Mouse (Mus musculus): ENCODE data around the gene Rpl31. TPM values are rescaled to one million over a fixed set of nuclear protein-coding genes. Genes with fewer than 3 reads are reported as not detected.

The Rpl31 gene
- polyA plus RNA-seq, 1 experiment from 2014 or later = 432 TPM

- H3K27ac ChIP-seq = no peak overlapping the region
- 79% methylated on average over 19 of the region's 19 CpGs for WGBS
- H3K36me3 ChIP-seq = no peaks in the 10 kb centered on the region
- H3K4me1 ChIP-seq = peaks cover 3% of the 10 kb centered on the region; the same call in 1 of the 2 replicates
- no peak overlapping the region for H3K4me2 ChIP-seq (replicated peaks)
- no peak overlapping the region for H3K9ac ChIP-seq
- no peaks in the 10 kb centered on the region for H3K27me3 ChIP-seq
- H3K4me3 ChIP-seq = no peak overlapping the region
- peaks cover 3% of the 10 kb centered on the region; the same call in 1 of the 2 replicates for H3K9me3 ChIP-seq (replicated peaks)
- ATAC-seq (ENCODE audit: low FRiP score) = no peak
These were observed 42.6 kb downstream of the Rpl31 start for GRCm38 (mm10) chr1:39410085-39410821.

- Histone ChIP-seq H3K9ac (no peak overlapping the region), H3K4me3 (no peak overlapping the region), H3K9me3 (replicated peaks) (peaks cover 3% of the 10 kb centered on the region; the same call in 1 of the 2 replicates), H3K4me1 (peaks cover 5% of the 10 kb centered on the region), H3K27ac (no peak overlapping the region), H3K4me2 (replicated peaks) (no peak overlapping the region), H3K36me3 (no peaks in the 10 kb centered on the region), H3K27me3 (no peaks in the 10 kb centered on the region)
- ATAC-seq (ENCODE audit: low FRiP score) = no peak
- 41% methylated on average over 12 of the region's 12 CpGs for whole genome bisulfite sequencing
These were observed 50.2 kb downstream of the Rpl31 start for GRCm38 (mm10) chr1:39417817-39418216.

GRCm38 (mm10) chr1:39418852-39419251 is 51.2 kb downstream of the Rpl31 start:
- Histone ChIP-seq H3K27me3 (no peaks in the 10 kb centered on the region), H3K27ac (no peak overlapping the region), H3K4me1 (peaks cover 5% of the 10 kb centered on the region), H3K9me3 (replicated peaks) (peaks cover 3% of the 10 kb centered on the region; the same call in 1 of the 2 replicates), H3K36me3 (no peaks in the 10 kb centered on the region), H3K9ac (no peak overlapping the region), H3K4me2 (replicated peaks) (no peak overlapping the region), H3K4me3 (no peak overlapping the region)
- 83% methylated on average over 9 of the region's 9 CpGs for WGBS
- no peak for ATAC-seq (ENCODE audit: low FRiP score)

- H3K27me3 ChIP-seq = no peaks in the 10 kb centered on the region
- no peak overlapping the region for H3K27ac ChIP-seq
- peaks cover 5% of the 10 kb centered on the region for H3K4me1 ChIP-seq
- H3K9ac ChIP-seq = no peak overlapping the region
- ATAC-seq (ENCODE audit: low FRiP score) = no peak
- no peaks in the 10 kb centered on the region for H3K9me3 ChIP-seq (replicated peaks)
- H3K4me2 ChIP-seq (replicated peaks) = no peak overlapping the region
- no peak overlapping the region for H3K4me3 ChIP-seq
- 93% methylated on average over 6 of the region's 6 CpGs for WGBS
- no peaks in the 10 kb centered on the region for H3K36me3 ChIP-seq
These were observed 53.3 kb downstream of the Rpl31 start for GRCm38 (mm10) chr1:39420987-39421386.

Other genes with a start within 250 kb of the Rpl31 start
- gene Npas2, start 174.1 kb upstream of the Rpl31 start, polyA plus RNA-seq (2016; fragmentation: Nextera tagmentation; extraction: Ambion mirVana) = 0.15 and 0.63 TPM in 2 replicates
- 8.6 and 10.2 TPM in 2 replicates for gene Tbc1d8, start 110.9 kb downstream of the Rpl31 start, polyA plus RNA-seq (2016; fragmentation: Nextera tagmentation; extraction: Ambion mirVana)
- gene Cnot11, start 167.2 kb downstream of the Rpl31 start, polyA plus RNA-seq (2016; fragmentation: Nextera tagmentation; extraction: Ambion mirVana) = 28.7 and 29.1 TPM in 2 replicates
- gene Rnf149, start 209.6 kb downstream of the Rpl31 start, polyA plus RNA-seq (2016; fragmentation: Nextera tagmentation; extraction: Ambion mirVana) = 37.7 and 39.0 TPM in 2 replicates

Measured in hindbrain, embryonic 12.5 days (tissue).